9 mouse cellular contexts compared by ENCODE assay signal in the genomic region with DNA sequence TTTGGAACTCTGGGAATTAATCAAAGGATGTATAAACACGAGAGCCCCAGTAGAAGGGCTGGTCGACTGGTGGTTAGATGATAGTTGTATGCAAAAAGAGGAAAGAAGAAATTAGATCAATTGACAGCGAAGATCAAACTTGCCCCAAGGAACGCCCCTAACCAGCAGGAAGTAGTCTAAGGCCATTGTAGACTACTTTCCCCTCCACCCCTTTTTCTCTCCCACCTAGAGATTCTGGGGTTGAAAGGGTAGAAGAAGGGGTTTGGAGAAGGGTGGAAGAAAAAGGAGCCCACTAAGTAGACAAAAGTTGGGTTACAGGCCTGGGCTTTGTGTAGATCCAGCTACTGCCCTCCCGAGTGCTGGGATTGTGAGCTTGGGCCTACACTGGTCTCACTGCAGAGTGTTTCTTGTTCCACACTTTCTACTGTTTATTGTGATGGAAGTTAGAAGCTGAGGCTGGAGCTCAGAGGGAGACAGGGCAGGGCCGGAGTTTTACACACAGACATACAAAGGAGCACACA.
DNase-seq lines count a peak whose midpoint lies in the region; ATAC-seq and TF ChIP-seq lines count a peak whose summit lies in the region.
"Had no signal": no experiment of that assay in that cellular context is flagged by ENCODE, and none has a peak within 500 bp of the region (broad histone marks: within the 10 kb centered on the region; RNA-seq: fewer than 3 reads in every experiment).

No protein-coding gene starts in this region.

- no peaks in the 10 kb centered on the region for H3K36me3 ChIP-seq in kidney, embryonic 14.5 days (ENCODE audit: control insufficient read depth, insufficient read depth, low read length)
- H3K36me3 ChIP-seq in ES-E14 (ENCODE audit: control insufficient read depth, insufficient read depth, low read length, poor library complexity, severe bottlenecking), result no peaks in the 10 kb centered on the region
- H3K36me3 ChIP-seq in limb, embryonic 13.5 days, result no peaks in the 10 kb centered on the region
- H3K36me3 ChIP-seq: forebrain, embryonic 12.5 days had no signal

- in situ Hi-C loops in ES-E14 (cut with MboI; ENCODE audit: low sequenced_read_pairs in 2 of 2, unreplicated experiment in 2 of 2), result no loop called here

- no peak overlapping the region for H3K9ac ChIP-seq in kidney, embryonic 14.5 days (ENCODE audit: low read depth, low read length)
- no peak overlapping the region; the same call in 1 of the 2 replicates for H3K9ac ChIP-seq in ES-E14 (ENCODE audit: insufficient read depth, low read depth, low read length, poor library complexity, severe bottlenecking)
- no peak overlapping the region for H3K9ac ChIP-seq in limb, embryonic 13.5 days
- H3K9ac ChIP-seq: forebrain, embryonic 12.5 days had no signal

- no peak overlapping the region for H3K4me3 ChIP-seq in kidney, embryonic 14.5 days (ENCODE audit: low read length)
- peak overlapping the region in 1 of 2 experiments; percentile 41; a peak in 2 of 4 replicates for H3K4me3 ChIP-seq in ES-E14 (ENCODE audit: insufficient read depth in 1 of 2, low read depth in 1 of 2, low read length in 2 of 2, poor library complexity in 1 of 2, severe bottlenecking in 1 of 2)
- no peak overlapping the region for H3K4me3 ChIP-seq in limb, embryonic 13.5 days

- no peaks in the 10 kb centered on the region for H3K27me3 ChIP-seq in kidney, embryonic 14.5 days (ENCODE audit: control insufficient read depth, insufficient read depth, low read length)
- H3K27me3 ChIP-seq in limb, embryonic 13.5 days, result peaks cover 15% of the 10 kb centered on the region

- no peak for DNase-seq in kidney, postnatal 36 days
- DNase-seq in ES-E14 (ENCODE audit: low read depth, low spot score), result no peak
- DNase-seq in layer of hippocampus, adult 9-11 months, result no peak
- DNase-seq: cerebellum, adult 8-10 months had no signal

- no peak for ATAC-seq in kidney, embryonic 14.5 days (ENCODE audit: low FRiP score, low TSS enrichment)
- ATAC-seq in CD4-positive, CD25-positive, alpha-beta regulatory T cell, adult 4 months, result peak; percentile 53
- no peak for ATAC-seq in limb, embryonic 13.5 days (ENCODE audit: low FRiP score, low read depth)
- ATAC-seq in megakaryocyte, adult 5-6 weeks (ENCODE audit: poor library complexity, severe bottlenecking), result no peak

- H3K27ac ChIP-seq in kidney, embryonic 14.5 days (ENCODE audit: low read depth, low read length), result peak overlapping the region; percentile 48; the same call in 1 of the 2 replicates
- peak overlapping the region; percentile 99 for H3K27ac ChIP-seq in ES-E14 (ENCODE audit: insufficient read depth, low read depth, low read length, poor library complexity, severe bottlenecking)
- H3K27ac ChIP-seq in limb, embryonic 13.5 days, result 0 out of 2 replicates have a peak overlapping the region, but pooled peaks have one; percentile 28
- H3K27ac ChIP-seq: forebrain, embryonic 12.5 days had no signal

- H3K4me1 ChIP-seq in kidney, embryonic 14.5 days (ENCODE audit: control insufficient read depth, insufficient read depth, low read length), result peaks cover 26% of the 10 kb centered on the region
- peaks cover 13 to 22% of the 10 kb centered on the region in 2 experiments for H3K4me1 ChIP-seq in ES-E14 (ENCODE audit: control insufficient read depth in 2 of 2, insufficient read depth in 2 of 2, low read length in 2 of 2, poor library complexity in 1 of 2)
- H3K4me1 ChIP-seq in limb, embryonic 13.5 days, result peaks cover 8% of the 10 kb centered on the region; the same call in 1 of the 2 replicates

- no peak overlapping the region for H3K4me2 ChIP-seq in kidney, embryonic 14.5 days (replicated peaks; ENCODE audit: low read depth, low read length)
- no peak overlapping the region for H3K4me2 ChIP-seq in limb, embryonic 13.5 days (replicated peaks)

- no peaks in the 10 kb centered on the region for H3K9me3 ChIP-seq in kidney, embryonic 14.5 days (ENCODE audit: control insufficient read depth, low read length)
- H3K9me3 ChIP-seq in ES-E14 (ENCODE audit: control insufficient read depth, insufficient read depth, low read depth, low read length), result no peaks in the 10 kb centered on the region
- no peaks in the 10 kb centered on the region for H3K9me3 ChIP-seq in limb, embryonic 13.5 days
- H3K9me3 ChIP-seq: forebrain, embryonic 12.5 days had no signal

- WGBS in kidney, embryonic 14.5 days, result 48% methylated on average over 6 of the region's 6 CpGs
- WGBS in limb, embryonic 13.5 days, result 62% methylated on average over 6 of the region's 6 CpGs

TF ChIP-seq in ES-E14, 5 proteins besides CTCF, POLR2A, EP300 and RAD21:
- TF ChIP-seq ZNF384 (IDR thresholded peaks at IDR 0.05; ENCODE audit: low read depth, low read length) (no peak), MAFK (IDR thresholded peaks at IDR 0.05; ENCODE audit: insufficient read depth, low read depth, low read length) (no peak), ZC3H11A (IDR thresholded peaks at IDR 0.05; ENCODE audit: borderline replicate concordance, low read depth, low read length) (no peak), CHD2 (IDR thresholded peaks at IDR 0.05; ENCODE audit: low read depth, low read length) (no peak), HCFC1 (IDR thresholded peaks at IDR 0.05; ENCODE audit: borderline replicate concordance, insufficient read depth, low read length) (no peak)
TF ChIP-seq in ES-E14: peak in this region for 0.

Comparison
In these comparisons a context has a peak if more than half of its experiments do, and no peak if none do; other contexts are left out.
1. H3K27ac ChIP-seq: peak in every context shown above with its lines; median percentile 99 in ES-E14; 48 in kidney, embryonic 14.5 days; 28 in limb, embryonic 13.5 days.